Mouse (Mus musculus): Measurements from ENCODE around the gene Gm20518. TPM values are rescaled to one million over a fixed set of nuclear protein-coding genes. Genes with fewer than 3 reads are reported as not detected.

Gm20518 gene
- polyA plus RNA-seq, 1 experiment, result 0.28 TPM

DNA sequence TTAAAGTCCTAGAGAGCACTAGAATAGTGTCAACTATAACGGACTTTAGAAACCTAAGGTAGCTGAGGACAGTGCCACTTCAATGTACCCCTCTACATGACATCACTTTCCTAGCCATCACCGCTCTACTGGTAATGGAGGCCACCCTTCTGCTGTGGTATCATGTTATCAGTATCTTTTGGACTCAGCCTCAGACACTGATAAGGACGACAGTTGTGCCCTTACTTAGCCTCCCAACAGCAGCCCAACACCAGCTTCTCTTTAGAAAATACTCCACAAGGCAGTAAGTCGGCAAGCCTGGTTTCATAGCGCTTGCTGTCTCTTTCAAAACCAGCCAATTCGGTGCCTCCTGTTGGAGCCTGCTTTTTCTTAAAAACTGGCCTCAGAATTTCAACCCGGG lies 56.9 kb downstream of the Gm20518 start:
- no peak for TF ChIP-seq GATA1 (IDR thresholded peaks at IDR 0.05; ENCODE audit: low read length)

DNA sequence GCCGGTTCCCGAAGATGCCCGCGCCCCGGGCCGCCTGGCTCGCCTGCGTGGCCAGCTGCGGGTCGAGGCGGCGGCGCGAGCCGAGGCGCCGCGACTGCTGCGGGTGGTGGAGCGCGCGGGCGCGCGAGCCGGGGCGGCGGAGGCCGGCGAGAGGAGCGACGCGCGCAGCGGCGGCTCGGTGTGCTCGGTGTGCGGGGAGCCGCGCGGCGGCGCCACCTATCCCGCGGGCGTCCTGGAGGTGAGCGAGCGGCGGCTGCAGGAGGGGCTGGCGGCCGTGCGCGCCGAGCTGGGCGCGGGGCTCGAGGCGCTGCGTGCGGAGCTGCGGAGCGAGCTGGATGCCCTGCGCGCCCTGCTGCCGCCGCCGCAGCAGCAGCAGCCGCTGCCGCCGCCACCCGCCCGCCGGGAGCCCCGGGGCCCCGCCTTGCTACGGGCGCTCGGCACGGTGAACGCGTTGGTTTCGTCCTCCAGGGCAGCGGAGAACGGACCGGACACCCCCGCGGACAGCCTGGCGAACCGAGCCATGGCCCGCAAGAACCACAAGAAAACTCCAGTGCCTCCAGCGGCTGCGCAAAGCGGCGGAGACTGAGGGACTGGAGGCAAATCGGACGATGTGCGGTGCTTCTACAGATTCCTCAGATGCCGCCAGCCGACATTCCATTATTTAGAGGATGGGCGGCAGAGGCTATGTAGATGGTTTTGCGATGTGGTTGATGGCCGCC lies 57.6 kb downstream of the Gm20518 start:
- TF ChIP-seq GATA1 (IDR thresholded peaks at IDR 0.05; ENCODE audit: low read length), result no peak

DNA sequence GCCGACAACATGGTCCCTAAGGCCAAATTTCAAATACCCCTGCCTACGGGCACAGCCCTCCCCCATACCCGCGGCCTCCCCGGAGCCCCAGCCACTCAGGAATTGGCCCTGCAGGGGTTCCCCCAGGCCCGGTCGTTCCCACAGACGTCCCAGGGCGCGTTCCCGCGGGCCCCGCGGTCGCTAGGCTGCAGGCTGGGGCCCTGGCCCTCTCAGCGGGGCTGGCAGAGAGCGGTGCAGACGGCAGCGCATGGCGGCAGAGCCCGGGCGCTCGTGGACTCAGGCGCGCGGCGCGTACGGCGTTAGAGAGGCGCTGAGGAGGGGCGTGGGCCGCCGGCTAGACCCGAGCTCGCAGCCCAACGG lies 58.2 kb downstream of the Gm20518 start:
- no peak for TF ChIP-seq GATA1 (IDR thresholded peaks at IDR 0.05; ENCODE audit: low read length)

DNA sequence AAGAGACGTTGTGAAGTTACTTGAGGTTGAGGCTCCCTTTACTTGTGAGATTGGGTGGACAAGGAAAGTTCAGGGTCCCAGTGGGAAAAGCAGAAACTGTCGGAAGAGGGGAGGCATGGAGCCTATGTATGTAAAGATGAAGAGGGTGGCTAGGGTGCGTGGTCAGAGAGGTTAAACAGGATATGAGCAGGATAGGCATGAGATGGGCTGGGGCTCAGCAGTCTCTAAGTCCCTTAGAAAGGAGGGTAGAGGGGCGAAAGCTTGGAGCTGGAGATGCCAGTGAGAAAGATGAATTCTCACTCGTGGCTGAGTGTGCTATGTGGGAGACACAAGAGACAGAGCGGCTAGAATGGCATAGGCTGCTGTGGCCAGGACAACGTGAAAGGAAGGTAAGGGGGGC lies 58.6 kb downstream of the Gm20518 start, which contains the start of gene B830017H08Rik:
Gene B830017H08Rik (plus strand): TSS at position 301 of the 400 bp plus-strand sequence.
- TF ChIP-seq GATA1 (IDR thresholded peaks at IDR 0.05; ENCODE audit: low read length), result no peak

DNA sequence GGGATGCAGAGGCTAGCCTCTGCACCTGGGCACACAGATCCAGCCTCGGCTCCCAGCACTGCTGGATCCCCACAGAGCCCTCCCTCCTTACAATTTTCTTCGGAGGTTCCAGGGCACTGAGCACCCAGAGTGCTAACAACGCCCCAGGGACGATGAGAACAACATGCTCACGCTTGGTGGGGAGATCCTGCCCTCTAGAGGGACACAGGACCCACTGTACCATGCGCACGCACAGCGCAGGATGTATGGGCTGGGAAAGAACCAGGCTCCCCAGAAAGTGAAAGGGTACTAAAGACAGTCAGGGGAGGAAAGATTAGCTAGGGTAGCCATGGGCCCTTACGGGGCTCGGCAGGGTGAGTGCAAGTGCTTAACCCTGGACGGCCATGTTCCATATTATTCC lies 59.7 kb downstream of the Gm20518 start:
- no peak for TF ChIP-seq GATA1 (IDR thresholded peaks at IDR 0.05; ENCODE audit: low read length)

DNA sequence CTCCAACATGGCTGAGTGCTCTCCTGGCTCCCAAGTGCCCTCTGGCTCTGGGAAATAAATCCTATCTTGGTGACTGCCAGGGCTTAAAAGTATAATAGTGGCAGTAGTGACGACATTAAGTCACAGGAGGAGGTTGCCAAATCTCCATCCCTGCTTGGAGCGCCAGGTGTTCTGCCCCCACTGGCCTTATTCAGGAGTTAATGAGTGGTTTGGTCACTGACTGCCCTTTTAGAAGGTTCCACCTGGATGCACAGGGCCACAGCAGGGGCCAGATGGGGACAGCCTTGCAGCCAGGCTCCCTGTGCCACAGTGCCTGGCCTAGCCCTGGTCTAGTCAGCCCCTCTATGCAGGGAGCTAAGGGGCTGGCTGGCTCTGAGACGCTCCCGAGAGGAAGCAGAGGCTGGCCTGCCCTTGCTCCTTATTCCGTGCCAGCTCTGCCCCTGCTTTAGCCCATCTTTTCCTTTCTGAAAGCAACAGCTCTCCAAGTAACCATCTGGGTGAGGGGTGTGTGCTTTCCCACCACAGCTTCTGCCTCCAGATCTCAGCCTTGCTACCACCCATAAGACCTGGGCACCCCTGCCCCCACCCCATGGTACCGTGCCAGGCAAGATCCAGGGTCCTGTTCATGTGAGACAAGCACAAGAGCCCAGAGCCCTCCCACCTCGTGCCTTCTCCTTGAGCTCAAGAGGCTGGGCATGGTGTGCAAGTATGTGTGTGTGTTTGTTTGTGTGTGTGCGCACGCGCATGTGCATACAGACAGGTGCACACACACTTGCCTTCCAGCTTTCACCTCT lies 60.9 kb downstream of the Gm20518 start:
- no peak for TF ChIP-seq GATA1 (IDR thresholded peaks at IDR 0.05; ENCODE audit: low read length)

DNA sequence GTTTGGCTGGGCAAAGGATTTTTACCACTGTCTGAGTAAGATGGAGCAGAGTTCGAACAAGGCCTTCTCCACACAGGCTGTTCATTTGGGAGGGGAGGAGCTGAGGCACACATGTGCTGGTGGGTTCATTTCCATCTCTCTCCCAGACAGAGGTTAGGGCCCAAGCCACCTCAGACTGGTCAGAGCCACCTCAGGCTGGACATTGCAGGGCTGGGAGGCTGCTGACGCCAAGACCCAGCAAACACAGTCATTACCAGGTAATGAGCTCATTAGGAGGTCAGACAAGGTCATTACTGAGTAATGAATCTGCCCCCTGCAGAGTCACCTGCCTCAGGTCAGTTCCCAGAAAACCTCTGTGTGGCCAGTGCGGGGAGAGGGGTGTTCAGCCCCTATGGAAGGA lies 62.6 kb downstream of the Gm20518 start:
- TF ChIP-seq GATA1 (IDR thresholded peaks at IDR 0.05; ENCODE audit: low read length), result no peak

DNA sequence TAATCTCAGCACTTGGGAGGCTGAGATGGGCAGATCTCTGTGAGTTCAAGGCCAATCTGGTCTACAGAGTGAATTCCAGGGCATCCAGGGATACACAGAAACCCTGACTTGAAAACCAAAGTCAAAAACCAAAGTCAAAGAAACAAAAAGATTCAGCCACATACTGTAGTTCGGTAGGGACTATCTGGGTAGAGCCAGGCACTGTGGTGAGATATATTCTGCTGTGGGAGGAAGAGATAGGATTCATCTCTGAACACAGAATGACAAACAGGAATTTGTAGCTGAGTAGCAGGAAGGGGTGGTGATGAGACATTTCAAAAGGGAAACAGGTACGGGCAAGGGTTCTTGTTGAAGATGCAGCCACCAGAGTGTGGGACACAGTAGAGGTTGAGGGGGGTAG lies 63.2 kb downstream of the Gm20518 start:
- no peak for TF ChIP-seq GATA1 (IDR thresholded peaks at IDR 0.05; ENCODE audit: low read length)

DNA sequence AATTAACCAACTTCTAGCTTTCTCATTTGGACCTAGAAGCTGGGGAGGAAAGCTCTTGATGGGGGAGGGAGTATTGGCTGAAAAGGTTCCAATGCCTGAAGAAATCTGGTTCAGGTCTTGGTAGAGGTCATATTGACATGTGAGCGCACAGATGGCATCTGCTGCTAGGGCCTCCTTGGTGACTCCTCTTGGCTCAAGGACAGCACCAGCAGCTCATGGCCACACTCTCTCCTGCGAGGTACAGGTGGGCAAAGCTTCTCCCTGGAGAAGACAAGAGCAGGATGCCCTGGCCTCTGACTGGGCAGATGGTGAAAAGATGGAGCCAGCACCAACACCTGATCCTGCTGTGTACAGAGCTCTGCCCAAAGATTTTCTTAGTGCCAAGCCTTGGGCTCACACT lies 65.0 kb downstream of the Gm20518 start:
- no peak for TF ChIP-seq GATA1 (IDR thresholded peaks at IDR 0.05; ENCODE audit: low read length)

DNA sequence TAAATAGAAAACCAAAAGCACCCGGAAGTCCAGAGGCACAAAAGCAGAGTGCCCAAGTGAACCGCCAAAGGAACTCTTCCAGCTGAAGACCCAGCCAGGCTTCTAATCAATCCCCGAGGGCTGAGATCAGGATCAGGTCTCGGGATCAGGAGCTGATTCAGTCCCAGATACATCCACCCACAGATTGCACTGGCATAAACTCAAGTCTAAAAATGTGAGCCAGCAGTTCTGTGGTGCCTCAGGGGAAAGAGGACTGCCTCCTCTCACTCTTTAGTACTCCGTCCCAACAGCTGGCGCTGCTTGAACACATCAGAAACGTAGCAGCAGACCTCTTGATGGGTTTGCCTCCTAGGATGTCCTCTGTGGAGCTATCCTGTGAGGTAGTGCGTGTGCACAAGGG lies 74.9 kb downstream of the Gm20518 start:
- no peak for TF ChIP-seq GATA1 (IDR thresholded peaks at IDR 0.05; ENCODE audit: low read length)

DNA sequence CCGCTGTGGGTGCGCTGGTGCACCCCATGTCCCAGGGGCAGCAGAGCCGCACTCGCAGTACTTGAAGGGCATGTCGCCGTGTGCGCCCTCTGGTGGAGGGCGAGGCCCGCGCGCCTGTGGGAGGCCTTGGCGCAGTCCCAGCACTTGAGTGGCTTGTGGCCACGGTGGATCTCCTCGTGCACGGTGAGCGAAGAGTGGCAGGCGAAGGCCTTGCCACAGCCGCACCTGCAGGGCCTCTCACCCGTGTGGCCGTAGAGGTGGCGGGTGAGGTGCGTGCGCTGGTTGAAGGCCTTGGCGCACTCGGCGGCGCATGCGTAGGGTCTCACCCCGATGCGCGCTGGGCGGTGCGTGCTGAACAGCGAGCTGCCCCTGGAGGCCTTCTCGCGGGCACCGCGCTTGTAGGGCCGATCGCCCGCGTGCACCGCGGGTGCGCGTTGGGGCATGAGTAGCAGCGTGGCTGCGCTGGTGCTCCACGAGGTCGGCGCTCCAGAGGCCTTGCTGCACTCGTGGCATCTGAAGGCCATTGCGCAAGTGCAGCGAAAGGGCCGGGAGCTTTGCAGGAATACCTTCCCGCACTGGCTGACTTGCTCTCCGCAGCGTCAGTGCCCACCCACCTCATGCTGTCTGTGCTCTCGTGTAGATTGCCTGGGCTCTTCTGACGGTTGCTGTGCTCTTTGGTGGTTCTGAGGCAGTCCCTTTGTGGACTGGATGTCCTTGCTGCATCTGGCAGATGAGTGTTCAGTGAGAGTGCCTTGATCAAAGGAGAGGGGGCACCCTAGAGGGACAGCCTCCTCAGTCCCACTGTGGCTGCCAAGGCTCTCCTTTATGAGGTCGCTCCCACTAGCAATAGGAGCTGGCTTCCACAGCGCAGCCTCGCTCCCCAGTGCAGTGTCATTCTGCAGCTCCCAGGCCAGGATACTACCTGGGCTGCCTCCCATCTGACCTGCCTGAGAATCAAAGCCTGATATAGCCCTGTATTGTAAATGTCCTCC lies 75.8 kb downstream of the Gm20518 start:
- TF ChIP-seq GATA1 (IDR thresholded peaks at IDR 0.05; ENCODE audit: low read length), result no peak

DNA sequence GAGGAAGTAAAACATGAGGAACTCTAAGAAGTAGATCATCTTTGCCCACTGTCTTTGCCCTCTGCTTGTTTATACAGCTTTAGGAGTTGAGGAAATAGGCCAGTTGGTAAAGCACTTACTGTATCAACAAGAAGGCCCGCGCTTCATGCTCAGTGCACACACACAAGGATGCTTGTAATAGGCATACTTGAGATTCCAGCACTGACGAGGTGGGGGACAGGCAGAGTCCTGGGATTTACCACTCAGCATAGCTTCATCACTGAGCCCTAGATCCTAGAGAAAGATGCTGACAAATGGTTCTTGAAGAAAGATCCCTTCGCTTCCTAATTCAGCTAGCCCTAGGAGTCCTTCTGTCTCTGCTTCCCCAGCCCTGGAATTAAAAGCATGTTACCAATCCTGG lies 78.3 kb downstream of the Gm20518 start:
- no peak for TF ChIP-seq GATA1 (IDR thresholded peaks at IDR 0.05; ENCODE audit: low read length)

DNA sequence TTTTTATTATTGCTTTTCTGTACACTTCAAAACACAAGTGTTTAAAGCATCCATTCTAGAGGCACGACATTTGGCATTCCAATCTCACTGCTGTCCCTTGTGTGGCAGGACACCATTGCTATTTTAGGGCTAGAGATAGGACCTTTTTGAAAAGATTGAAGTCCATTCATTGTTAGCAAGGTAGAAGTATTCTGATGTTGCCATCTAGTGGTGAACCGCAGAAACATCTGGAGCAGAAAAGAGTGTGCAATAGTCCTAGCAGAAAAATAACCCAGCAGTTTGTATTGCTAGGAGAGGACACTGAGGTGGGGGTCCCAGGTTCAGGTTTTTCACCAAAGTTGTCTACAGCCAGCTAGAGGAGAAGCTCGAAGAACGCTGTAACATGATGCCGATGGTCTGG lies 79.4 kb downstream of the Gm20518 start:
- TF ChIP-seq GATA1 (IDR thresholded peaks at IDR 0.05; ENCODE audit: low read length), result no peak

DNA sequence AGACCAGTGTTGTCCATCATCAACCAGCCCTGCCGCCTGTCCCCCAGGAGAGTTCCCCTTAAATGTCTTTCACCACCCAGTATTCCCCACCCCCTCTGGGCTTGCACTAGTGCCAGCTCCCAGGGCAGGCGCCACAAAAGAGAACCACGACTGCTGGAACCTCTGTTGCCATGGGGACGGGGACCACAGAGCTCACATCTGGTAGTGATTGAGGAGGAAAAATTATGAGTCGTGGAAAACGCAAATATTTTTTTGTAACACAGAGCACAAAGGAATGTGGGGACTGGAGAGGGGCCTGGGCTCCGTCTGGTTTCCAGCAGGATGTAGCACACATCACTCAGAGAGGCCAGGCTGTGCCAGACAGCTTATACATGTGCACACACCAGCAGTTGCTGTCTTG lies 81.8 kb downstream of the Gm20518 start:
- no peak for TF ChIP-seq GATA1 (IDR thresholded peaks at IDR 0.05; ENCODE audit: low read length)

DNA sequence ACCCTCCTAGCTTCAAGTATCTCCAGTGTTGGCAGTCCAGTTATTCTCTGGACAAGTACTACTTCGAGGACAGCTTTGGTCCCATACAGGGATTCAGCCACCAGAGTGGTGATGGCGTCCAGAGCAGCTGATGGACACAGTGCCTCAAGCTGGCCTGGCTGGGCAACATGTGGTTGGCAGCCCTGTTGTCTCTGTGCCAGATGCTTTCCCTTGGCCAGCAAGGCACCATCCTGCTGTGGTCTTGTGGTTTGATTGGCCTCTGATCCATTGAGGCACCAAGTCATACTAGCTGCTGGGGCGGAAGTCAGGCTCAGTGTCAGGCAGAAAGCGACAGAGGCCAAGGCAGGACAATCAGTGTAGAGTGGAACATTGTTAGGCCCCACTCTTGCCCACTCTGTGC lies 82.3 kb downstream of the Gm20518 start:
- TF ChIP-seq GATA1 (IDR thresholded peaks at IDR 0.05; ENCODE audit: low read length), result no peak

Measured in G1E-ER4 (cell line).